Mouse (Mus musculus) C2C12 (cell line): ENCODE measurements around the gene Arhgap19.

ENCODE experiments used
- CTCF ChIP-seq: IDR thresholded peaks from one replicate; pipeline ENCODE4 v1.5.1; 2011; ENCODE audit not compliant: control insufficient read depth, insufficient read depth, insufficient read length
- MYOG ChIP-seq: IDR thresholded peaks from one replicate; pipeline ENCODE4 v1.6.1; 2011; ENCODE audit not compliant: control insufficient read depth, insufficient read length; ENCODE audit errors: extremely low read depth
- USF1 ChIP-seq: IDR thresholded peaks from one replicate; pipeline ENCODE4 v1.6.1; 2011; ENCODE audit warnings: low read depth, mild to moderate bottlenecking, control low read depth, moderate library complexity

GRCm38 (mm10) chr19:41794017-41794416, 7.8 kb downstream of the Arhgap19 start:
- TF ChIP-seq CTCF (no peak), USF1 (no peak), MYOG (no peak)
